Mouse (Mus musculus) right cerebral cortex, adult 18-20 months (tissue): ENCODE data around the gene Sebox.
"Not testable (repeated sequence)": the region's sequence is repeated elsewhere in the genome, so short reads cannot be mapped to it uniquely, and the experiment has no call there.

ENCODE experiments used
- DNase-seq: peaks from one replicate; pipeline ENCODE4 v3.0.0; 2022; ENCODE audit warnings: mixed read lengths

Sebox gene

DNA sequence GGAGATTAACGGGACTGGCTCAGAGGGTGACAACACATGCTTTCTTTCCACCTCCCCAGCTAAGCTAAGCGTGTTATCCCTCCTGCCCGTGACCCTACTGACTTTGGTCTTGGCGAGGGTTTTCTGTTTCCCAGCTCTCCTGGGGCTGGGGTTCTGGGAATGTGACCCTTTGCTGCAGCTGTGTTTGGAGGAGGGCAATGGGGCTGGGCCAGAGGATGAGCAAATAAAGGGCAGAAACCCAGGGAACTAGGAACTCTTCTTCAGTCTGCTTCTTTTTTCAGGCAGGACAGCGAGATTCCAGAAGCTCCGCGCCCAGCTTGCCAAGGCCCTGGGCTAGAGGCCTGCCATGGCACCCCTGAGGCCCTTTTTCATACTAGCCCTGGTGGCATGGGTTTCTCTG is 4.2 kb upstream of the Sebox start, which contains the start of gene Vtn:
TSS of gene Vtn (plus strand) at position 88 of the 400 bp plus-strand sequence.
- DNase-seq = no peak

DNA sequence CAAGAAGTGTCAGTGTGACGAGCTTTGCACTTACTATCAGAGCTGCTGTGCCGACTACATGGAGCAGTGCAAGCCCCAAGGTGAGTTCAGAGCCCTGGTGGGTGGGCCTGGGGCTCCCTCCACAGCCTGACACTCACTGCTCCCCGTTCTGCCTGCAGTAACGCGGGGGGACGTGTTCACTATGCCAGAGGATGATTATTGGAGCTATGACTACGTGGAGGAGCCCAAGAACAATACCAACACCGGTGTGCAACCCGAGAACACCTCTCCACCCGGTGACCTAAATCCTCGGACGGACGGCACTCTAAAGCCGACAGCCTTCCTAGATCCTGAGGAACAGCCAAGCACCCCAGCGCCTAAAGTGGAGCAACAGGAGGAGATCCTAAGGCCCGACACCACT is 3.7 kb upstream of the Sebox start:
- no peak for DNase-seq

- no peak for DNase-seq
Measured at GRCm38 (mm10) chr11:78500623-78501202, 2.5 kb upstream of the Sebox start.

DNA sequence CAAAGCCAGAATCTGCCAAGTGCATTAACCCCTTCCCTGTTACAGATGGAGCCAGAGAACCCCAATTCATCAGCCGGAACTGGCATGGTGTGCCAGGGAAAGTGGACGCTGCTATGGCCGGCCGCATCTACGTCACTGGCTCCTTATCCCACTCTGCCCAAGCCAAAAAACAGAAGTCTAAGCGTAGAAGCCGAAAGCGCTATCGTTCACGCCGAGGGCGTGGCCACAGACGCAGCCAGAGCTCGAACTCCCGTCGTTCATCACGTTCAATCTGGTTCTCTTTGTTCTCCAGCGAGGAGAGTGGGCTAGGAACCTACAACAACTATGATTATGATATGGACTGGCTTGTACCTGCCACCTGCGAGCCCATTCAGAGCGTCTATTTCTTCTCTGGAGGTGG is 1.7 kb upstream of the Sebox start:
- DNase-seq = no peak

DNA sequence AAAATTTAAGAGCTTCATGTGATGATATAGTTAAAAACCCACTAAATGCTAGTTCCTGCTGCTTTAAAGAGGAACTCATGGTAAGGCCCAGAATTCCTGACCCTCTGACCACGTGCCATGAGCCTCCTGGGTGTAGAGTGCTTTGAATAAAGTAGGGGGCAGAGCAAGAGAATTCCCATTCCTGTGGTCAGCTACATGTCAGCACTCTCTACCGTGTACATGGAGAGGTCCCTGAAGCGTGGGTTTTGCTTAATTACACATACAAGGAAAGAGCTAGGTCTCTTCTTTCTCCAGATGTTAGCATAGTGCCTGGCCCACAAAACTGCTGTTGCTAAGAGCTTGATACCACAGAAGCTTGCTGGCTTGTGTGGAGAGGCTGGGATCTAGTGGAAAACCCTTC is 2.2 kb downstream of the Sebox start:
- DNase-seq = no peak

GRCm38 (mm10) chr11:78509148-78509547 is 5.9 kb downstream of the Sebox start:
- DNase-seq = no peak

- peak; percentile 92 for DNase-seq
Measured at GRCm38 (mm10) chr11:78512025-78512957, 9.0 kb downstream of the Sebox start, which contains the start of the genes Tmem199 and Poldip2. TSS of gene Tmem199 (minus strand) at chr11:78512172. TSS of gene Poldip2 (plus strand) at chr11:78512193.

GRCm38 (mm10) chr11:78513106-78513790 is 10.0 kb downstream of the Sebox start:
- DNase-seq = no peak

- DNase-seq = no peak
Measured at GRCm38 (mm10) chr11:78515549-78516325, 12.5 kb downstream of the Sebox start.

GRCm38 (mm10) chr11:78518931-78519330 is 15.7 kb downstream of the Sebox start:
- DNase-seq = no peak

GRCm38 (mm10) chr11:78521880-78522279 is 18.6 kb downstream of the Sebox start:
- no peak for DNase-seq

DNA sequence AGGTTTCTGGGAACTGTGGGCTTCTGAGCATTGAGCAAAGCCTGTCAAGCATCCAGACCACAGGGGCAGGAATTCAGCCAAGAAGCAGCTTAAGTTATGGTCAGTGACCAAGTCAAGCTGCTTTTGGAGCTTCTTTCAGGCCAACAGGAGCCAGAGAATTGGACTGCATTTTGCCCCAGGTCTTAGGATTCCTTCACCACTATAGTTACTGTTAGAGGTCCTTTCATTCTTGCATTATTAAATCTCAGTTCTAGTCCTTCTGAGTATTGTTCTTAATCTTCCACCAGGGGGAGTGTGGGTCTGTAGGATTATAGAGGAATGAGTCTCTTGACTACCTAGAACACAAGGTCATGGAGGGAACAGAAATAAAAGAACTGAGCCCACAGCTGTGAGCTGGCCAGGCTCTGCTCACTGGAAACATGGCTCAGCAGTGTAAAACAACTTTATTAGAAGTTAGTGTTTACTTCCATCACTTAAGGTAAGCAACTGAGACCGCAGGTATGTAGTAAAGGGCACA is 19.3 kb downstream of the Sebox start:
- no peak for DNase-seq

GRCm38 (mm10) chr11:78523241-78523955 is 20.2 kb downstream of the Sebox start:
- DNase-seq = no peak

- DNase-seq = no peak
Measured at GRCm38 (mm10) chr11:78524838-78525237, 21.6 kb downstream of the Sebox start.

- DNase-seq = no peak
Measured at GRCm38 (mm10) chr11:78528714-78529113, 25.5 kb downstream of the Sebox start.

DNA sequence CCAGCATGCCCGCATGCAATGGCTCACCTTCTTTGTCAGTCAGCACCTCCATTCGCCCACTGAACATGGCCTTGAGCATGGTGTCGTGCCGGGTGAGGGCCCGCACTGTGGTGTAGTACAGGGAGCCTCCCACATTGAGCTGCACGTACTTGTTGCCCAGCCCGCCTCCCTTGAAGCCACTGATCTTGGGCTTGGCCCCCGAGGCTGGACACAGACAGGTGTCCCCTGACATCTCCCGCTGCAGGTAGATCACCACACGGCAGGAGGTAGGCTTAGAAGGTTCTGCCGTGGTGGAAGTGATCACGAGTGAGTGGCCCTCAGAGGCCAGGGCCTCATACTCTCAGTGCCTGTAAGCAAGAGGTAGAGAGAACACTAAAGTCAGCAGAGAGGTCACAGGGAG is 26.8 kb downstream of the Sebox start:
- no peak for DNase-seq

DNA sequence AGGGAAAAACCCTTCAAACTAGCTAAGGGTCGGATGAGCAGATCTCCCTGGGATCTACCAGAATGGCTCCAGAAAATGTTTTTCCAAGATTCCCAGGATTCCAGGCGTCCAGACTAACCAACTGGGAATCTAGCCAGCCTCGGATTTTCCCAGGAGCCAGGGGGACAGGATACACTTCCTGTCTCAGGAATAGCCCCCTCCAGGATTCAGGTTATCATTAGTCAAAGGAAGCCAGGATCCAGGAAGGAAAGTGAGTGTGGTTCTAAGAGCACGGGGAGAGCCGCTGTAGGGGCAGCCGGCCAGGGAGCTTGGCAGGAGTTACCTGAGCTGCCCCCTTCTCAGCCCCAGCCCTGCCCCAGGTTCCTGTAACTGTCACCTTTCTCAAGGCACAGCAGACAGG is 27.8 kb downstream of the Sebox start:
- no peak for DNase-seq

DNA sequence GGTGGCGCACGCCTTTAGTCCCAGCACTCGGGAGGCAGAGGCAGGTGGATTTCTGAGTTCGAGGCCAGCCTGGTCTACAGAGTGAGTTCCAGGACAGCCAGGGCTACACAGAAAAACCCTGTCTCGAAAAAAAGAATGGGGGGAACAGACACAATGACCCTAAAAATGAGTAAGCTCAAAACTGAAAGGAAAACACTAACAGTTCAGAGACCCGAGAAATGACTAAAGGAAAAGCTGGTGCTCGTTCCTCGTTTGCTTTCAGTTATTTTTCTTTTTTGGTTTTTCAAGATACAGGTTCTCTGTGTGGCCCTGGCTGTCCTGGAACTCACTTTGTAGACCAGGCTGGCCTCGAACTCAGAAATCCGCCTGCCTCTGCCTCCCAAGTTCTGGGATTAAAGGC is 28.3 kb downstream of the Sebox start:
- not testable (repeated sequence) for DNase-seq

GRCm38 (mm10) chr11:78534516-78534915 is 31.3 kb downstream of the Sebox start:
- no peak for DNase-seq

- no peak for DNase-seq
Measured at GRCm38 (mm10) chr11:78535376-78536079, 32.3 kb downstream of the Sebox start.

DNA sequence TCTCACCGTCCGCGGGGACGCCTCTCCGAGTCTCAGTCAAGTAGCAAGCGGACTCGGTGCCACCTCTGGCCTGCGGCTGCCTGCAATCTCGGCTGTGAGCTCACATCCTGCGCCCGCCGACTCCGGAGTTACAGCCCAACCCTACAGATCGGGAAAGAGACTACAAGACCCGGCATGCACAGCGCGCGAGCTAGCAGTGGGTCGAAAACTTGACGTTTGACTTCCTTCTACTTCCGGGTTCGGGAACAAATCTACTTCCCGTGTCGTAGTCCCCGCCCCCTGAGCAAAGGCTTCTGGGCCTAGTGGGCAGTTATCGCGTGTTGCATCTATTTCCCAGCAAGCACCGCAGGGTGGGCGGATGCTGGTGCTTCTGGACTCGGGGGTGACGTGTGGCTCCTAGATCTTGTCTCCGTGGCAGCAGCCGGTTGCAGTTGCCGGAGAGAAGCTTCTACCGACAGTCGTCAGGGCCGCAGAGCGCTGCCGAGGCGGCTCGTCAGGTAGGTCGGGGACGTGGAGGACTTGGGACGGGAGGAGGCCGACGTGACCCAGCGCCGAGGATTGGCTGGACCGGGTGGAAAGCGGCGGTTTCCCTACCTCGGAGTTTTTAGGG is 32.9 kb downstream of the Sebox start, which contains the start of the genes Tnfaip1 and Ift20:
TSS of gene Tnfaip1 (minus strand) at position 253 of the 610 bp plus-strand sequence.
TSS of gene Ift20 (plus strand) at position 282 of the 610 bp plus-strand sequence.
- DNase-seq = peak; percentile 99
